Mouse (Mus musculus): ENCODE data around the gene Asic2. TPM values are rescaled to one million over a fixed set of nuclear protein-coding genes. Genes with fewer than 3 reads are reported as not detected.

Gene Asic2
- polyA plus RNA-seq, 1 experiment, result 1.2 TPM

DNA sequence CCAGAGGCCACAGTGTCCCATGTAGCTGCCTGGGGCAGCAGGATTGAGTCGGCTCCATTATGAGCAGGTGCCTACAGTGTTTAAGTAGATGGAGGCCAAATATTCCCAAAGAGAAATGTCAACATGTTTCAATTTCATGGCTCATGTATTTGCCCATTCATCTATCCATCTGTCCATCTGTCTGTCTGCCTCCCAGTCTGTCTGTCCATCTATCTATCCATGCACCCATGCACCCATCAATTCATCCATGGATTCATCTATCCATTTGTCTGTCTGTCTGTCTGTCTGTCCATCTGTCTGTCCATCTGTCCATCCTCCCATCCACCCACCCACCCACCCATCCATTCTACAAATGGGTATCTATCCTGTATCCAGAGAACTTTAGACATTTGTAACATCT is 861.3 kb downstream of the Asic2 start:
- no peak for DNase-seq (ENCODE audit: low spot score)

DNA sequence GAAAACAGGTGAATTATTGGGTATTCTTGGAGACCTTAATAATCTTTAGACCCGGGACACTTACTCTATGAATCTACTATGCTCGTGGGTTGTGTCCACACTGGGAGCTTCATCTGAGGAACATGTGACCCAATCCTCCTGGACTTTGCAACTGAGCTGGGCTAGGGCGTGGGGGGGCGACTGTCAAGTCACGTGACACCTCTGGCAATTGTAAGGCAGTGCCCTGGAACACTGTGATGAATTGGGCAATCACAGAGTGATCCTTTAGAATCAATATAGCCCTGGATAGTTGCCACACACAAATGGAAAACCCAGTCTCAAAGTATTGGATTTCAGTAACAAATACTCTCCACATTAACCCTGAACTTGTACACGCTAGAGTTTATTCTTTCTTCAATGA is 867.4 kb downstream of the Asic2 start:
- DNase-seq (ENCODE audit: low spot score), result no peak

DNA sequence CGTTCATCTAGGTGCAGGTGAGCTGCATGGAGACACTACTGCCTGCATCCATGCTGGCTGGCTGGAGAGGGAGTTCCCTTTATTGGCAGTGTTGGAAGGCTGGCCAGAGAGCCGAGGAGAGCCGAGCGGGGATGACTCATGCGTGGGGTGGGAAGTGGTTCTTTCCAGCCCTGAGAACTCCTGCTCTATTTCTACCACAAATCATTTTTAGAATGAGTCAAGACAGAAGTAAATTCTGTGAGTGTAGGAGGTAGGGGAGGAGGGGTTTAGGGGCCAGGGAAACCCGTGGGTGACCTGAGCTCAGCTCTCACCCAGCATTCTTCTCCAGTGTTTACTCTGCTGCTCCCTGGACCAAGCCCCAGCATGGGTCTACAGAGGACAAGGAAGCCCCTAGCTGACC is 872.2 kb downstream of the Asic2 start:
- peak; percentile 28 for DNase-seq (ENCODE audit: low spot score)

DNA sequence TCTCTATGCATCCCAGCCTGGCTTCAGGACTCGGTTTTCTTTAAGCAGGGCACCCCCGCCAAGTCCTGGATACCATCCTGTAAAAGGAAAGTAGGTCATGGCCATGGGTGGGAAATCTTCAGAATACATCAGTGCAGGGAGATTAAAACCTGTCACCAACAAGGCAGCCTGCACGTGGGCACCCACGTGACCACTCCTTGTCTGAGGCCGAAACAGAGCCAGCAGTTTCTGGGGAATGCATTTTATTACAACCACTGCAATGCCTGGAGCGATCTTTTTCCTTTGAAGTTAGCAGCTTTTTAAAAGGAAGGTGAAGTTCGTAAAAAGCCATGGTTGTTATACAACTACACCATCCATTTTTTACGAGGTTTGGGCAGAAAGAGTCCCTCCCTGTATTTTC is 873.7 kb downstream of the Asic2 start:
- DNase-seq (ENCODE audit: low spot score), result peak; percentile 26

DNA sequence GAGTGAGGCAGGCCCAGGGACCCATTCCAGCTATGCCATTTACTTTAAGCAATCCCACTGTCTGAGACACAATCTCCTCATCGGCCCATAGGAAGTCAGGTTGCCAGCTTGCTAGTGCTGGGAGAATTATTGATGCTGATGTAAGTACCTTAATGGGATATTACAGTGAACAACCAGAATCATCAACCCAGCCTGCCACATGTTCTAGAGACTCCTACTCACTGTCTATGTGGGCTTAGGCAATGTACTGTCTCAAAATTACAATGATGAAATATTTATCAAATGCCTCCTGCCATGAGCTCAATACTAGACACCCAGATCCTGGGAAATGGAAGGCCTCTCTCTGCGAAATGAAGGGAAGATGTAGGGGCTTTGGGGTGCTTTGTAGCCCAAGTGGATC is 876.1 kb downstream of the Asic2 start:
- no peak for DNase-seq (ENCODE audit: low spot score)

DNA sequence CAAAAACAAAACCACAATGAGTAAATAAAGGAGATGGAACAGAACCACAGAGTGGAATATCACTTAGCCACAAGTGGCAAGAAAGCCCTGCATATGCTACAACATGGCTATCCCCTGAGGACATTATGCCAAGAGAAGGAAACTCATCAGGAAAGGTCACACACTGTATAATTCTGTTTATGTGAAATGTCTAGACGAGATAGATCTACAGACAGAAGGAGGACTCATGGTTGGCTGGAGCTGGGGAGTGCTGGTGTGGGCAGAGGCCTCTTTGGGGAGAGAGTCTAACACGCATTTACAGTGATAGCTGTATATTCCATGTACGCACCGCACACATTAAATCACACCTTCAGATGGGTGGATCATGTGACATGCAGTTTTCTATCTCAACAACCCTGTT is 884.4 kb downstream of the Asic2 start:
- DNase-seq (ENCODE audit: low spot score), result no peak

DNA sequence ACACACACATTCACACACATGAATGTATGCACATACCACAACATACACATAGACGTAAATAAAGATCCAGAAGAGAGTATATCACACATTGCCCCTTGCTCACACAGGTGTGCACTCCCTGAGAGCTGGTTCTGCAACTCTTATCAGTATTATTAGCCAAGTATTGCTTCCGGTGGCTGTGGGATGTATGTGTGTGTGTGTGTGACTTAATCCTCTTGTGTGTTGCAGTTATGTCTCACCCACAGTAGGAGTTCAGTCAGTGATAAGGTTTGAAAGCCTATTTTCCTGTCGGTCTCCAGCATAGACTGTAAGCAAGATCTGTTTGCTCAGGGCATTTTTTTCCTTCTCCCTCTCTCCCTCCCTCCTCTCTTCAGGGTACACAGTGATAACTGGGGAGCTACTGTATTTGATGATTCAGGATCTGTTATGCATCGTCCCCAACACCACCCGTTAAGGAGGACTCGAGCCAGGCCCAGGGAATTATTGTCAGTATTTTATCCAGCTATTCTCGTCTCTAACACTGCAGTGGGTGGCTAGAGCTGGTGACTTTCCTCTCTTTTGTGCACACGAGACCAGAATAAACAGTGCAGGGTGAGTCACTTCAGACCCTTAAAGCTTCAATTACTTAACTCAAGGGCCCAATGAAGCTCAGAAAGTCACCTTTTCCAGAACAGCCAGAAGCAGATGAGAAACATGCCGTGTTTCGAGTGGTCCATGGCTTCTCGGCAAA is 888.0 kb downstream of the Asic2 start:
- no peak for DNase-seq (ENCODE audit: low spot score)

DNA sequence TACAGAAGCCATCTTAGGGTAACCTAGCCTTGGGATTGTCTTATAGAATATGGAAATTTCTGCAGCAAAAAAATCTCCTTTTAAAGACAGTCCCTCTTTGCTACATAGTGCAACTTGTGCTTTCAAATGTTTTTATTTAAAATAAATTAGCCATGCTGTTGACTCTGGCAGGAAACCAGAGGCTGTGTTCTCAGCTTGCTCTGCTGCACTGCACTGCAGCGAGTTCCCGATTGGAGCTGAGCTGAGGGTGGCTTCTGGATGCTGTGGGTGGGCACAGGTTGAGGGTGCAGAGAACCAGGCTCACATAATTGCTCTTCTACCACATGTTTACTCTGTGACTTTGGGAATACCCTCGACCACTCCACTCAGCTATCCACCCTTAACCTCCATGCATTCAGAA is 889.0 kb downstream of the Asic2 start:
- DNase-seq (ENCODE audit: low spot score), result no peak

DNA sequence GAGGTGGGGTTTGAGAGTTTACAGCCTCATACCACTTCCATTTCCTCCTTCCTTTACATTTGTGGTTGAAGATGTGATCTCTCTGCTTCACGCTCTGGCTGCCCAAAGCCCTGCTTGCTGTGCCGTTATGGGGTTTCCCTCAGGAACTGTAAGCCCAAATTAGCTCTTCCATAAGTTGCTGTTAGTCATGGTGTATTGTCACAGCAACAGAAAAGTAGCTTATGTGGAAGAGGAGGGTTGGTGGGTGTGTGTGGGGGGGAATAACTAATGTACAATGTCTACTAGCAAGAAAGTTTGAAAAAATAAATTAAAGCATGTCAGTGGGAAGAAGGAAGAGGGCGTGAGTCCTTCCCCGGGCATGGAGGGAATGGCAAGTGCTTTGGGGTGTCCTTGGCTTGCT is 896.4 kb downstream of the Asic2 start:
- no peak for DNase-seq (ENCODE audit: low spot score)

DNA sequence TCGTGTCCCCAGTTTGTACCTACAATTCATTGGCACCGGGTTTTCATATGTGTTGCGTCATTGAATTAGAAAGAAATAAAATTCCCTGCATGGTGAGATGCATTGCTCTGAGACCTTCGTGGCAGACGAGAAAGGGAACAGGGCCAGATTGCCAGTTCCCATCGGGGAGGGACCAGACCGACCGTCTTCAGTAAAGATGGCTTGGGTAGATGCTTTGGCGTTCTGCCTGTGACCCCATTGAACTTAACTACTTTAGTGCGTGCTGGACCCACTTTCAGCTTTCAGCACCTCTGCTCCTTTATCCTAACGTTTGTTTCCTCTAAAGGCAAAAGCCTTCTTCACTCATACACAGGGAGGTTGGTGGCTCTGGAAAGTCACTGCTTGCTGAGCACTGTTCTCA is 902.9 kb downstream of the Asic2 start:
- DNase-seq (ENCODE audit: low spot score), result no peak

DNA sequence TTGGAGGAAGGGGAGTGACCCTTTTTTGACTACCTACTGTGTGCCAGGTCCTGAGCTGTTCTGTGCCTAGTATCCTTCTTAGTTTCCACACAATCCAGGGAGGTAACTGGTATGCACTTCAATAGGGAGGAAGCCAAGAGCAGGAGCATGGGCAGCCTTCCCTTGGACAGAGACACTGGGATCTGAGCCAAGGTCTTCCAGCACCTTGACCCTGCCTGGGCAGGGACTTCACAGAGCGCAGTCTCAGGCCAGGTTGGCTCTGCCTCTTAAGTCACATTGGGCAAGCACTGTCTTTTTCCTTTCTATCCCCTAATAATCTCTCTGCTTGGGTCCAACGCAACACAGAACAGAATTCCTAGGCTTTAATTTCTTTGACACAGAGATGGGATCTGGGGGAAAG is 904.3 kb downstream of the Asic2 start:
- no peak for DNase-seq (ENCODE audit: low spot score)

DNA sequence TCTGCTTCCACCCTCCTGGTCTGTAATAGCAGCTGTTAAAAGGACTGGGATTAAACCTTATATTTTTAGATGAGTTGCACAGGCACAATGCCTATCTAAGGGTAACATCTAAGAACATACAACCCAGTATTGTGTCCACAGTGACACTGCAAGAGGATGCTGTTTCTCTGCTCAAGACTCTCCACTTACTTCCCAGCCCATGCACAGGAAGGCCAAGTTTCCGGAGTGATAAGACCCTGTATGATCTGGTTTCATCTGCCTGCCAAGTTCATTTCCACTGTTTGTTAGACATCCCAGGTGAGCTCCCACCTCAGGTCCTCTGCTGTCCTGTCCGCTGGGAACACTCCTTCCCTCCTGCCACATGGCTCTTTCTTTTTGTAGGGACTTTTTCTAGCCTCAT is 908.2 kb downstream of the Asic2 start:
- no peak for DNase-seq (ENCODE audit: low spot score)

DNA sequence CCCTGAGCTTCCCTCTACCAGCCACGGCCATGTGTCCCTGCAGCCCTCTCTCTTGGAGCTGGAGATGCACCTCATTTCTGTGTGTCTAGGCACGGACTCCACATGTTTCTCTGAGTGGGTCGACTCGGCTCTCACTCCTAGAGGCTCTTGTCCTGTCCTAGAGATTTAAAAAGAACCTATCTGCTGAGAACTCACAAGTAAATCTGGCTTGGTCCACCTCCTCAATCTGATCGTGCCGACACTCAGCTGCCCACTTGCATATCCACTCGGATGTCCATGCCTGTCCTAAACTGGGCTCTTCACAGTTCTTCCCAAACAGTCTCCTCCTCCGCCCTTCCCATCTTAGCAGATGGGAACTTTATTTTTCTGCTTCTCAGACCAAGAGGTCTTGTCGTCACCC is 908.7 kb downstream of the Asic2 start:
- DNase-seq (ENCODE audit: low spot score), result no peak

DNA sequence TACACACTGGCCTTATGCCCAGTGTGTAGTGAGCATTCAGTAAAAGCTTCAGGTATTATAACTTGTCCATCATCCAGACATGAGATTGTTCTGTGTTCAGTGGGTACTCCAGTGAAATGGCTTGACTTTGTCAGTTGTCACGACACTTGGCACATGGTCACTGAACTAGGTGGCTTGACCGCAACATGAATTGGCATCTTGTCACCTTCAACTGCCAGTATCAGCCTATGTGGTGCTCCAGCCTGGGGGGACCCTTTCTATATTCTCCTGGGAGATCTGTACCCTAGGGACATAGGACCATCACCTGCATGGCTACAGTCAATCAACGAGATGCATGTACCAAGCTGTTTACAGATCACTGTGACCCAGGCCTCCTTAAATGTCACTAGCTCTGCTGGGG is 910.8 kb downstream of the Asic2 start:
- no peak for DNase-seq (ENCODE audit: low spot score)

DNA sequence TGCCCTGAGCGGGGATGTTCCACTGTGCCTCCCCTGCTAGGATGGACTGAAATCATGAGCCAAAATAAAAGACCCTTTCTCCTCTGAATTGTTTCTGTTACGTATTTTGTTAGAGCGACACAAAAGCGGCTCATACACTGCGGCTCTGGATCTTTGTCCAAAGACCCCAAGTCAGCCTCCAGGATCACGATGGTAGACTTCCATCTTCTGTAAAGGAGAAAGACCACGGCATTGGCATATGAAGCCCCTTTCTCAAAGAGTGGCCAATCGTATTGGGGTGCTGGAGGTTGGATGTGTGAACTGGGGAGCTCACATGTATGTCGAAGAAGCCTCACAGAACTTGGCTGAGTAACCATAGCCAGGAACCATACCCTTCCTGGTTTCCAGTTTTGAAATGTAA is 911.5 kb downstream of the Asic2 start:
- DNase-seq (ENCODE audit: low spot score), result no peak

DNA sequence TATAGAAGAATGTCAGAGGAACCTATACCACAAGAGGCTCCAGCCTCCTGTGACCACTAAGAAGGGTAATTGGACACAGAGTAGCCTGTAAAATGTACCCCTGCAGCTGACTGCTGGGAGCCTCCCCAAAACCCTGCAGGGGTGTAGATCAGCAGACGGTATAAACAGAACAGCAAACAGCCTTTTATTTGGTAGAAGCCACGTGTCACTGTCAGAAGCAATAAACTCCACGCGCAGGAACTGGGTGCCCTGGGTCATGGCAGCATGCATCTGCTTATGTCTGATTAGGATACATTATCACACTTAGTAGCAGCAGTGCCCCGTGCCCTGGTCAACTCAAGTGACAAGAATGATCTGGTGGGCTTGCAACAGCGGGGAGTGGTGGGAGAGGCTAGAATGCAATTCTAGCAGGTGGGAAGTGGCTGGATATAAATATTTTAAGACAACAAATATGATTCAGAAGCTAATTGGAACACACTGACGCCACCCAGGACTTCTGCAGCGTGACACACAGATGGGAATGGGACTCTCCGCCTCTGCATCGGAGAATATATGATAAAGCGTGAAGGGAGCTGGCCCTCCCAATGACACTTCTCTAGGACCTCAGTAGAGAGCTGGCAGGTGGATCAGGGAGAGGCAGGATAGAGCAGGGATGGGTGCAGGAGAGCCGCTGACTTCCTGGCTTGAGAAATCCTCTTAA is 912.7 kb downstream of the Asic2 start:
- no peak for DNase-seq (ENCODE audit: low spot score)

DNA sequence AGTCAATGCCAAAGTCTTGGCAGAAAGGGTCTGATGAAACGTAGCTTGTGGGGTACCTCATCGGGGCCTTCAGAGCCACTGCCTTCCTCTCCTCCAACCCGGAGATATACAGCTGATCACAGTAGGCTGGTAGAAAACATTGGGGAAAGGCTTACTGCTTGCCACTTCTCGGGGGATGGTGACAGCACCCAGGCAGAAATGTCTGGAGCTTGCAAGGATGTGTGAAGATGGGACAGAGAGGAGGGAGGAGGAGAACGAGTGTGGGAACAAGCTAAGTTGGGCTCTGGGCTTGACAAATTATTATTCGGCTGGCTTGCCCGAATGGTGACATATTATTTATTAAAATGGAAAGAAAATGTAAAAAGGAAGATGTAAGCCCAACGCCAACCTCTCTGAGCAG is 914.4 kb downstream of the Asic2 start:
- DNase-seq (ENCODE audit: low spot score), result no peak

DNA sequence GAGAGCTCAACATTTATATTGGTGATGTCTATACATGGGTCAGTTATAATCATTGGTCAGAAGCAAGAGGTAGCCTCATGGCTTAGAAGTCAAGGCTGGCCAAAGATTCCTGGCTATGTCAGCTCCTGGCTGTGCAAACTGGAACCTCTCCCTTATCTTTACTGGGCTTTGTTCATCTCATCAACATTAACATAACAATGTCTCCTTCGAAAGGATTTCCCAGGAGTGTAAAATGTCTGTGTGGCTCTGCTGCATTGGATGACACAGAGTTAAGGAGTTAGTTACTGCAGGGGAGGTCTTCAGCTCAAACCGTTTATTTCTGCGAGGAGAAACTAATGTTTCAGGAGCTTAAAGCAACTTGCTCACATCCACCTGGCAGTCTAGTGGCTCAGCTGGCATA is 926.6 kb downstream of the Asic2 start:
- DNase-seq (ENCODE audit: low spot score), result no peak

DNA sequence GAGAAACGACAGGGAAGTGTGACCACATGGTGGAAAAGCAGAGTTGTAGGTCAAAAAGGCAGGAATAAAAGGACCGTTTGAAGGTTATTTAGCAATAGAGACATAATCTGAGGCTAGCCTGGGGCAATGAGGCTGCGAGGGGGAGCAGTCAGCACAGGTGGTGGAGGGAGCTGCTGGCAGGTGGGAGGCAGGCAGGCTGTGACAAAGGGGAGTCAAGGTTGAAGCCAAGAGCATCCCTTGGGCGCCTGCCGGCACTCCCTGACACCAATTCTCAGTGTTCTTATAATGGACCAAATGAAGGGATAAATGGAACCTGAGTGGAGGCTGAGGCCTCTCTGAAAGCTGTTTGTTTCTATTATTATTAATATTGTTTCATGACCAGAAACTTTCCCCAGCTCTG is 928.3 kb downstream of the Asic2 start:
- DNase-seq (ENCODE audit: low spot score), result no peak

DNA sequence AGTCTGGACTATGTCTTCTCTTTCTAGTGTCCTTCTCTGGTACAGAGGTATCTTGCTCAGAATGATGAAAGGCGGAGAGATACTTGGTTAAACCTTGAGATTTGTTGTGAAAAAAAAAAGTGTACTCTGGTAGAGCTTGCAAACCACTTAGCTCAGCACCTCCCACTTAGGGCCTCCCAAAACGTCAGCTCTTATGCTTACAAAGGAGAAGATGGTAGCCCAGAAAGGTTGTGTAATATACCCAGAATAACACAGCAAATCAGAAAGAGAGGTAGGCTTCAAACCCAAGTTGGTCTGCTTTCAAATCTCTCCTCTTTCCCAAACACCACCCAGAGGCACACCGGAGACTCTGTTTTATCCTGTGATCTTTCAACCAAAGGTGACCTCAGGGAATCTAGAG is 936.1 kb downstream of the Asic2 start:
- no peak for DNase-seq (ENCODE audit: low spot score)

DNA sequence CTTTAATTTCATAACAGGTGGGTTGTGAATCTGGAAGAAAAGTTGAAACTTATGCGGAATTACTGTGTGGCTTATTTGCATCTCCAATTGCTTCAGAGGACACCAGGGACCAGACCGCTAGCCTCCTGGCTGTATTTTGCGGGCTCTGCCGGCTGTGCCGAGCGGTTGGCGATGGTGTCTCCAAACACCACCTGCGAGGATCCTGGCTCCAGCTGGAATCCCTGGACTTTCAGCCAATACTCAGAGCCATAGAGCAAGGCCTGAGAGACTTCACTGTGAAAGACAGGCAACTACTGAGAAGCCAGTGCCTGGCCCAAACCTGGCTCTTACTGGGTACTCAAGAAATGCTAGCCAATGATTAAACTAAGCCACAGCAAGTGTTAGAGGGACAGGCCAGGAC is 953.5 kb downstream of the Asic2 start:
- no peak for DNase-seq (ENCODE audit: low spot score)

DNA sequence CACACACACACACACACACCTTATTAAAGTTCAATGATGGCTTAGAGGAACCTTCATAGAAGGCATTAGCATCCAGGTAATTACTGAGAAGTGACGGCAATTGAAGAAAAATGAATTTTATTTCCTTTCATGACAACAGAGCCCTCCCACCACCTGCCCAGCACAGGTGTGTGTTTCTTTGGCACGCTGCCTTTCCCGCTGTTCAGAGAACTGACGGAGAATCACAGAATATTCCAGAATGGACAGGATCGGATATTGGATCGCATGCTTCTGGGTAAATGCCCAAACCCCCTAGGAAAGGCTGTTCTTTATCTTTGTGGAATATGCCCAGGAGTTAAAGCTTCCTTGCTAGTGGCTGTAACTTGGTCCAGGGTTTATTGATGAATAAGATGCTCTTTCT is 954.8 kb downstream of the Asic2 start:
- no peak for DNase-seq (ENCODE audit: low spot score)

DNA sequence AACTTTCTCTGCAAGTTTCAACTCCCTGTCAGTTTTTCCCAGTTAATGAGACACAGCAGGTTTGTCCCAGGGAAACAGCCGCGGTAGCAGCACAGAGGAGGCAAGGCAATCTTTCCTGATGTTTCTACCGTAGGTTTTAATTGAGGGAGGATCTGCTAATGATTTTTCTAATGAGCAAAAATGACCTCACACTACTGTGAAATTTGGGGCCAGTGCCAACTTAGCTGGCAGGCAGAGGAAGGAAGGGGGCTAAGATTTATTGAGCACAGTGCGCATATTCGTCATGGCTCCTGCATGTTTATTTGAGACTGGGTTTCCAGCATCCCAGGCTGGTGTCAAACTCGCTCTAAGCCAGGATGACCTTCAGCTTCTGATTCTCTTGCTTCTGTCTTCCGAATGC is 957.5 kb downstream of the Asic2 start:
- no peak for DNase-seq (ENCODE audit: low spot score)

DNA sequence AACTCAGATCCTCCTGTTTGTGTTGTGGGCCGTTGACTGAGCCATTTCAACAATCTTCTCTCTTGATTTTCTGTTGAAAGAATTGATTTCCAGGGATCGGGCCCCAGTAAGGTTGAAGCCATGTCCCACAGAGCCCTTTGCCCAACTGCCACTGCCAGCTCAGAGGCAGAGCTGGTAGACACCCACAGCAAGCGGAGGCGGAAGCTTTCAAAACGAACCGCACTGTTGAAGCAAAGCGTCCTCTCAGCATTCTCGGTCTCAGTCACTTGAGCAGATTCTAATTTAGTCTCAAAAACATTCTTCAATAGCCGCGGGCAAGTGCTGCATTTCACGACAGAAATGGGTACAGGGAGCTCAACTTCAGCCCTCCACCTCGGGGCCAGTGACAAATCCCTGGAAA is 958.9 kb downstream of the Asic2 start:
- no peak for DNase-seq (ENCODE audit: low spot score)

Data from urinary bladder, adult 2 months (tissue).